Mouse (Mus musculus): ENCODE results near the gene Zfp119b. TPM values are rescaled to one million over a fixed set of nuclear protein-coding genes. Genes with fewer than 3 reads are reported as not detected.
"Not testable (repeated sequence)": the region's sequence is repeated elsewhere in the genome, so short reads cannot be mapped to it uniquely, and the experiment has no call there.

Zfp119b gene
- polyA plus RNA-seq, 1 experiment from 2014 or later = 9.1 TPM

DNA sequence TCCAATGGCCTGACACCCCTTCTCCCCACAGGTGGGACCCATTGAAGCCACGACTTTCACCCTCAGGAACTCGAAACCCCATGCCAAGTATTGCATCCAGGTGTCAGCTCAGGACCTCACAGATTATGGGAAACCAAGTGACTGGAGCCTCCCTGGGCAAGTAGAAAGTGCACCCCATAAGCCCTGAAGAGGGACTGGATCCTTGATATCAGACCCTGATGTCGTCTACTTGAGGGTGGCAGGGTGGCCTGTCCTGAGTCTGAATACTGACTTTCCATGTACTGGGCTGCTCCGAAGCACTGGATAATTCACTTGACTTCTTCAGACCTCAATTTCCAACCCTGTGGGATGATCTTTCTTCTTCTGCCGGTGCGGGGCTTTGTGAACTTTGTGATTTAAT lies 7.3 kb upstream of the Zfp119b start:
- H3K4me3 ChIP-seq = peak overlapping the region; percentile 47
- peaks cover 27% of the 10 kb centered on the region for H3K4me1 ChIP-seq
- H3K27me3 ChIP-seq = peaks cover 15% of the 10 kb centered on the region
- H3K36me3 ChIP-seq = peaks cover 9% of the 10 kb centered on the region
- no peaks in the 10 kb centered on the region for H3K9me3 ChIP-seq
- whole genome bisulfite sequencing = 32% methylated on average over 6 of the region's 6 CpGs
- H3K9ac ChIP-seq = no peak overlapping the region
- H3K4me2 ChIP-seq = peak overlapping the region; percentile 76
- no peak for ATAC-seq (ENCODE audit: insufficient number of reproducible peaks, low FRiP score, low TSS enrichment, low read depth)
- no peak overlapping the region for H3K27ac ChIP-seq

GRCm38 (mm10) chr17:55956129-55956528 lies 6.8 kb upstream of the Zfp119b start:
- H3K4me2 ChIP-seq = peak overlapping the region; percentile 76
- WGBS = 2% methylated on average over 26 of the region's 26 CpGs
- H3K27ac ChIP-seq = no peak overlapping the region
- peaks cover 19% of the 10 kb centered on the region for H3K27me3 ChIP-seq
- peaks cover 4% of the 10 kb centered on the region for H3K36me3 ChIP-seq
- no peak for ATAC-seq (ENCODE audit: insufficient number of reproducible peaks, low FRiP score, low TSS enrichment, low read depth)
- no peaks in the 10 kb centered on the region for H3K9me3 ChIP-seq
- H3K4me1 ChIP-seq = peaks cover 27% of the 10 kb centered on the region
- peak overlapping the region; percentile 47 for H3K4me3 ChIP-seq
- 0 out of 2 replicates have a peak overlapping the region, but pooled peaks have one; percentile 33 for H3K9ac ChIP-seq

- H3K4me1 ChIP-seq = peaks cover 20% of the 10 kb centered on the region
- peaks cover 26% of the 10 kb centered on the region for H3K27me3 ChIP-seq
- no peak overlapping the region for H3K9ac ChIP-seq
- no peaks in the 10 kb centered on the region for H3K36me3 ChIP-seq
- no peak for ATAC-seq (ENCODE audit: insufficient number of reproducible peaks, low FRiP score, low TSS enrichment, low read depth)
- H3K4me2 ChIP-seq = no peak overlapping the region
- no peak overlapping the region for H3K27ac ChIP-seq
- no peak overlapping the region for H3K4me3 ChIP-seq
- whole genome bisulfite sequencing = 37% methylated on average over 16 of the region's 16 CpGs
- H3K9me3 ChIP-seq = no peaks in the 10 kb centered on the region
Measured at GRCm38 (mm10) chr17:55954229-55954628, 4.9 kb upstream of the Zfp119b start.

DNA sequence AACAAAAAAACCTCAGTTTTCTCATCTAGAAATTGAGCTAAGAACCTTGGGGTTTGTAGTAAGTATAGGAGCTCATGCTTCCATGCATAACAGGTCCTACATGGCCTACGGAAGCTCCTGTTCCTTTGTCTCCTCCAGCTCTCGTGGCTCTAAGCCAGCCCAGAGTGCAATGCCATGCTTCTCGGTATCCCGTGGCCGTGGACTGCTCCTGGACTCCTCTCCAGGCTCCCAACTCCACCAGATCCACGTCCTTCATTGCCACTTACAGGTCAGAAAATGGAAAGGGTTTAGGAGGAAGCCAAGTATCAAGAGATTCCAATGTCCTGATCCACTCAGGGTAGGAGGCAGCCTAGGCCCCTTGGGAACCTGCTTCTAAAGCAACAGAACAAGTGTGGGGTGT lies 4.5 kb upstream of the Zfp119b start:
- Histone ChIP-seq H3K4me1 (peaks cover 20% of the 10 kb centered on the region), H3K27me3 (peaks cover 26% of the 10 kb centered on the region), H3K36me3 (no peaks in the 10 kb centered on the region), H3K27ac (no peak overlapping the region), H3K9me3 (no peaks in the 10 kb centered on the region), H3K4me2 (no peak overlapping the region), H3K4me3 (no peak overlapping the region), H3K9ac (no peak overlapping the region)
- ATAC-seq (ENCODE audit: insufficient number of reproducible peaks, low FRiP score, low TSS enrichment, low read depth) = no peak
- WGBS = 73% methylated on average over 6 of the region's 6 CpGs

DNA sequence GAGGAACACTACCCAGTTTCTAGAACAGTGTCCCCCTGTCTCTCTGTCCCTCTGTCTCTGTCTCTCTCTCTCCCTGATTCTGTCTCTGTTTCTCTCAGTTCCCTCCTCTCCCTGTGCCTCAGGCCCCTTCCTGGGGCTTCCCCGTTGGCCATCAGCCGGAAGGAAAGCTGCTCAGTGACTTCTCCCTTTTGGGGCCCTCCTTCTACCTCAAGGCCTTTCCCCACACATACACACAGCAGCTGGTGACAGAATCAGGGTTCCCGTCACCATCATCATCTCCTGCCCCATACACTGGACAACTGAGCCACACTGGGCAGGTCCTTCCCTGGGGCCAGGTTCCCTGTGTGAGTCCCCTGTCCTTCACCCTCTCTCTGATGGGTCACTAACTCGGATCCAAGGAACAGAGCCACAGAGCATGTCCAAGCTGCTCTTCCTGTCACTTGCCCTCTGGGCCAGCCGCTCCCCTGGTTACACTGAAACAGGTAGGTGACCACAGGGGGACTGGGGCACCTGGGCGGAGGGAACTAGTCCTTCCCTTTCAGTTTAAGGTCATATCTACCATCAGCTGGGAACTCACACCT lies 3.2 kb upstream of the Zfp119b start, which contains the start of gene Ebi3:
Gene Ebi3 (plus strand): TSS at position 194 of the 581 bp plus-strand sequence.
- Histone ChIP-seq H3K36me3 (no peaks in the 10 kb centered on the region), H3K27me3 (peaks cover 26% of the 10 kb centered on the region), H3K9me3 (no peaks in the 10 kb centered on the region), H3K4me2 (no peak within 1 kb of the TSS), H3K4me1 (peaks cover 12% of the 10 kb centered on the region), H3K27ac (no peak within 1 kb of the TSS), H3K4me3 (no peak within 1 kb of the TSS), H3K9ac (no peak within 1 kb of the TSS)
- WGBS = 70% methylated on average over 6 of the region's 6 CpGs
- no peak for ATAC-seq (ENCODE audit: insufficient number of reproducible peaks, low FRiP score, low TSS enrichment, low read depth)

GRCm38 (mm10) chr17:55952041-55952440 lies 2.7 kb upstream of the Zfp119b start:
- H3K27ac ChIP-seq = no peak overlapping the region
- H3K27me3 ChIP-seq = peaks cover 26% of the 10 kb centered on the region
- no peak overlapping the region for H3K4me2 ChIP-seq
- no peak overlapping the region for H3K4me3 ChIP-seq
- no peaks in the 10 kb centered on the region for H3K36me3 ChIP-seq
- peaks cover 8% of the 10 kb centered on the region; the same call in 1 of the 2 replicates for H3K4me1 ChIP-seq
- no peak for ATAC-seq (ENCODE audit: insufficient number of reproducible peaks, low FRiP score, low TSS enrichment, low read depth)
- no peak overlapping the region for H3K9ac ChIP-seq
- no peaks in the 10 kb centered on the region for H3K9me3 ChIP-seq

DNA sequence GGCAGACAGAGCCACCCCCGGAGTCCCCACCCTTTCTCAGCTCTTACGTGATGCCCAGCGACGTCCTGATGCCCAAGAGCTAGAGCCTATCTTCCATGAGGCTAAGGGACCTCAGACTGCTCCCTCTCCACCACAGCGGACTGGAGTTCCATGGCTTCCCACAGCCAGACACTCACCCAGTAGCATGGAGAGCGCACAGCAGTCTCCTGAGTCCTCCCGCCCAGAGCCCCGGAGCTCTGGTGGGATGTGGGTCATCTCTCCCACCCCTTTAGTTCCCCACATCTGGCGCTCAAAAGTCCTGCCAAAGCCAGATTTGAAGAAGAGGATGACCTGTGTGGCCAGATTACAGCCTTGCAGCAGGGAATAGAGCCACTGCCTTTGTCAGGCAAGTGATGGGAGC lies 1.3 kb upstream of the Zfp119b start:
- H3K4me1 ChIP-seq = no peaks in the 10 kb centered on the region
- no peak overlapping the region for H3K27ac ChIP-seq
- 80% methylated on average over 9 of the region's 9 CpGs for WGBS
- H3K9me3 ChIP-seq = no peaks in the 10 kb centered on the region
- peaks cover 26% of the 10 kb centered on the region for H3K27me3 ChIP-seq
- ATAC-seq (ENCODE audit: insufficient number of reproducible peaks, low FRiP score, low TSS enrichment, low read depth) = no peak
- no peaks in the 10 kb centered on the region for H3K36me3 ChIP-seq
- H3K4me2 ChIP-seq = no peak overlapping the region
- no peak overlapping the region for H3K9ac ChIP-seq
- no peak overlapping the region for H3K4me3 ChIP-seq

DNA sequence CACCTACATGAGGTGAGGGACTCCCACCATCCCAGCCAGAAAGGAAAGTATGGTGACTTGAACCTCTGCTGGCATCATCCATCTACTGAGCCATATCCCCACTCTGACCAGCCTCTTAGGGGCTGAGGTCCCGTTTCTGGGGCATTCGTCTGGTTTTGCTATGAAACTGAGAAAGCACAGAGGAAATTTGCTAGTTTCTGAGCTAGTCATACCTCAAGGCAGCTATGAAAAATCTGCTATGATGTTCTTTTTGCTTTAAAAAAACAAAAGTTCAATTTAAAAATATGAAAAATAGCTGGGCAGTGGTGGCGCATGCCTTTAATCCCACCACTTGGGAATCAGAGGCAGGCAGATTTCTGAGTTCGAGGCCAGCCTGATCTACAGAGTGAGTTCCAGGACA lies 653 bp downstream of the Zfp119b start:
- Histone ChIP-seq H3K9ac (no peak overlapping the region), H3K4me1 (no peaks in the 10 kb centered on the region; the same call in 1 of the 2 replicates), H3K4me2 (no peak overlapping the region), H3K27me3 (peaks cover 11% of the 10 kb centered on the region; the same call in 1 of the 2 replicates), H3K36me3 (no peaks in the 10 kb centered on the region), H3K27ac (no peak overlapping the region), H3K9me3 (no peaks in the 10 kb centered on the region), H3K4me3 (no peak overlapping the region)
- WGBS = 89% methylated on average over 4 of the region's 4 CpGs
- ATAC-seq (ENCODE audit: insufficient number of reproducible peaks, low FRiP score, low TSS enrichment, low read depth) = no peak

GRCm38 (mm10) chr17:55945696-55946095 lies 3.6 kb downstream of the Zfp119b start:
- Histone ChIP-seq H3K27ac (peak overlapping the region; percentile 94), H3K9ac (peak overlapping the region; percentile 44; the same call in 1 of the 2 replicates), H3K36me3 (no peaks in the 10 kb centered on the region), H3K4me3 (peak overlapping the region; percentile 53), H3K4me2 (peak overlapping the region; percentile 81), H3K9me3 (no peaks in the 10 kb centered on the region), H3K27me3 (0 out of 2 replicates have a peak, but pooled peaks cover 4% of the 10 kb centered on the region), H3K4me1 (no peaks in the 10 kb centered on the region; the same call in 1 of the 2 replicates)
- 18% methylated on average over 5 of the region's 5 CpGs for WGBS
- ATAC-seq (ENCODE audit: insufficient number of reproducible peaks, low FRiP score, low TSS enrichment, low read depth) = no peak

DNA sequence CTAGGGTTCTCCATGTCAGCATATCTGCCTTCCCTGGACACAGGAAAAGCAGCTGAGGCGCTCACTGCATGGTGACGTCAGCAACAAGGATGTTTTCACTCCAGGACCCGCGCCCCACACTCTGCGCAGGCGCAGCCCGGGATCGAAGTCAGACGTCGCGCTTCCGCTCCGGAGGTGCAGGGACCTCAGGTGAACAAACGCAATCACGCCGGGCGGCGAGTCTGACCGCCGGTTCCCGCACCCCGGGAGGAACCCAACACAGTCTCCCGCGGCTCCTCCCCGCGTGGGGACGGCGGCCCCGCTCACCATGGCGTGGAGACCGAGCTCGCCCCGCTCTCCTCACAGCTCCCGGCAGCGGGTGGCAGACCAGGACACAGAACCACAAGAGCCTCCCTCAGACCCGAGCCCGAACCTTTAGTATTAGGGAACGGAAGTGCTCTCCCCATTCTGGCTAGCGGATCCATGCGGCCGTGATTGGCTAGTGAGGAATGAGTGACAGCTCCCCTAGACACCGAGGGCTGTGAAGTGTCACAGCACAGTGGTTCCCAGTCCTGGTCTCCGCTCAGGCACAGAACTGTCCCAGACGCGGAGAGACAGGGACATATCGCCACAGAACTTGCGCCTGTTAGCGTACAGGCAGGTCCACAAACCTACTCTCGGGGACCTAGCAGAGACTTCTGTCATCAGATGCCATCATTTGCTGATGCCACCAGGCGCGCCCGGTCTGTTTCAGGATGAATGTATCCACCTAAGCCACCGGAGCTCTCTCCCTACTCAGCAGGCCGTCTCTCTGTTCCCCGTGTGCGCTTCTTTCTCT lies 4.2 kb downstream of the Zfp119b start:
- WGBS = under 1% methylated on average over 56 of the region's 56 CpGs

GRCm38 (mm10) chr17:55944387-55944865 lies 4.9 kb downstream of the Zfp119b start:
- Histone ChIP-seq H3K27ac (peak overlapping the region; percentile 94), H3K4me2 (peak overlapping the region; percentile 81), H3K4me3 (peak overlapping the region; percentile 53)
- 23% methylated on average over 10 of the region's 10 CpGs for WGBS
- not testable (repeated sequence) for H3K4me1 ChIP-seq; H3K9ac ChIP-seq; H3K9me3 ChIP-seq; H3K27me3 ChIP-seq; ATAC-seq (ENCODE audit: insufficient number of reproducible peaks, low FRiP score, low TSS enrichment, low read depth); H3K36me3 ChIP-seq

More for the DNA sequence above, 4.2 kb downstream of the Zfp119b start:
- H3K9ac ChIP-seq = peak overlapping the region; percentile 44
- H3K36me3 ChIP-seq, H3K27me3 ChIP-seq, H3K9me3 ChIP-seq, H3K4me1 ChIP-seq: not testable (repeated sequence)
- H3K4me2 ChIP-seq = peak overlapping the region; percentile 81
- peak overlapping the region; percentile 94 for H3K27ac ChIP-seq
- H3K4me3 ChIP-seq = peak overlapping the region; percentile 53
- ATAC-seq (ENCODE audit: insufficient number of reproducible peaks, low FRiP score, low TSS enrichment, low read depth) = peak; percentile 95

DNA sequence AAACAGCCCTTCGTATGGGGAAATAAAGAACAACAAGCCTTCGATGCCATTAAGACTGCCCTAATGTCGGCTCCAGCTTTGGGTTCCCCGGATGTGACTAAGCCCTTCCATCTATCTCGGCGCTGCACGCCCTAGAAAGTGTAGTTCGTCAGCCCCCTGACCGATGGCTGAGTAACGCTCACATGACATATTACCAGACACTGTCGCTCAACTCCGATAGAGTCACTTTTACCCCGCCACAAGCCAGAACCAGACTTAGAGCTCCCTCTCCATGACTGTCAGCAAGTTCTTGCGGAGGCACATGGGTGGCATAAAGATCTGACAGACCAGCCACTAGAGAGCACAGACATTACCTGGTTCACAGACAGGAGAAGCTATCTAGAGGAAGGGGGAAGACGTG lies 16.1 kb downstream of the Zfp119b start:
- Histone ChIP-seq H3K4me1 (no peaks in the 10 kb centered on the region), H3K9ac (no peak overlapping the region), H3K4me3 (no peak overlapping the region), H3K9me3 (0 out of 2 replicates have a peak, but pooled peaks cover 4% of the 10 kb centered on the region), H3K27me3 (no peaks in the 10 kb centered on the region), H3K36me3 (no peaks in the 10 kb centered on the region), H3K27ac (no peak overlapping the region), H3K4me2 (no peak overlapping the region)
- ATAC-seq (ENCODE audit: insufficient number of reproducible peaks, low FRiP score, low TSS enrichment, low read depth) = no peak
- WGBS = 95% methylated on average over 15 of the region's 15 CpGs

All from limb, embryonic 15.5 days (tissue).